Mouse (Mus musculus) heart, embryonic 12.5 days (tissue): Measurements from ENCODE around the gene Ccdc85c. TPM values are rescaled to one million over a fixed set of nuclear protein-coding genes. Genes with fewer than 3 reads are reported as not detected.
A peak's percentile ranks its signal among the peaks of the same experiment; 100 is the strongest.

Experiments used
- ATAC-seq: fragments of 200-750 bp; cut with Nextera tagmentation; 2 replicates; pipeline ENCODE4 v1.8.0; 2017; ENCODE audit warnings: moderate TSS enrichment, moderate library complexity; ENCODE audit not compliant: insufficient number of reproducible peaks, low FRiP score
- H3K27ac ChIP-seq: fragments of 300-500 bp; sonication (generic); 2 replicates; pipeline ENCODE4 v1.5.1; 2016; ENCODE audit warnings: mild to moderate bottlenecking, moderate library complexity; ENCODE audit not compliant: poor library complexity, severe bottlenecking
- H3K27me3 ChIP-seq: fragments of 300-500 bp; sonication (generic); replicated peaks from 2 replicates; pipeline ENCODE4 v1.6.1; 2016; ENCODE audit warnings: mild to moderate bottlenecking, moderate library complexity
- H3K36me3 ChIP-seq: fragments of 300-500 bp; sonication (generic); 2 replicates; pipeline ENCODE4 v1.6.1; 2016; ENCODE audit warnings: mild to moderate bottlenecking, moderate library complexity
- H3K4me1 ChIP-seq: fragments of 300-500 bp; sonication (generic); replicated peaks from 2 replicates; pipeline ENCODE4 v1.6.1; 2016; ENCODE audit warnings: mild to moderate bottlenecking
- H3K4me2 ChIP-seq: fragments of 300-500 bp; sonication (generic); 2 replicates; pipeline ENCODE4 v1.6.1; 2016; ENCODE audit warnings: mild to moderate bottlenecking, moderate library complexity
- H3K4me3 ChIP-seq: fragments of 300-500 bp; sonication (generic); 2 replicates; pipeline ENCODE4 v1.5.1; 2016; ENCODE audit warnings: mild to moderate bottlenecking
- H3K9ac ChIP-seq: fragments of 300-500 bp; sonication (generic); 2 replicates; pipeline ENCODE4 v1.6.1; 2016; ENCODE audit warnings: mild to moderate bottlenecking, moderate library complexity
- H3K9me3 ChIP-seq: fragments of 300-500 bp; sonication (generic); replicated peaks from 2 replicates; pipeline ENCODE4 v1.6.1; 2016; ENCODE audit warnings: mild to moderate bottlenecking, moderate library complexity
- WGBS: fragments of 180-500 bp; shearing (Covaris S2); methylation state at CpG from one replicate; pipeline ENCODE4 v1.1.7; 2016; 5-methylcytosine and 5-hydroxymethylcytosine counted together
- polyA plus RNA-seq: library from polyadenylated mRNA; unstranded; fragments of >200 nt; fragmentation: Nextera tagmentation; extraction: Ambion mirVana; gene quantifications from 2 replicates; pipeline ENCODE4 v1.2.1, GENCODE M21; 2016

The Ccdc85c gene
- polyA plus RNA-seq, 1 experiment from 2014 or later, result 6.0 TPM

DNA sequence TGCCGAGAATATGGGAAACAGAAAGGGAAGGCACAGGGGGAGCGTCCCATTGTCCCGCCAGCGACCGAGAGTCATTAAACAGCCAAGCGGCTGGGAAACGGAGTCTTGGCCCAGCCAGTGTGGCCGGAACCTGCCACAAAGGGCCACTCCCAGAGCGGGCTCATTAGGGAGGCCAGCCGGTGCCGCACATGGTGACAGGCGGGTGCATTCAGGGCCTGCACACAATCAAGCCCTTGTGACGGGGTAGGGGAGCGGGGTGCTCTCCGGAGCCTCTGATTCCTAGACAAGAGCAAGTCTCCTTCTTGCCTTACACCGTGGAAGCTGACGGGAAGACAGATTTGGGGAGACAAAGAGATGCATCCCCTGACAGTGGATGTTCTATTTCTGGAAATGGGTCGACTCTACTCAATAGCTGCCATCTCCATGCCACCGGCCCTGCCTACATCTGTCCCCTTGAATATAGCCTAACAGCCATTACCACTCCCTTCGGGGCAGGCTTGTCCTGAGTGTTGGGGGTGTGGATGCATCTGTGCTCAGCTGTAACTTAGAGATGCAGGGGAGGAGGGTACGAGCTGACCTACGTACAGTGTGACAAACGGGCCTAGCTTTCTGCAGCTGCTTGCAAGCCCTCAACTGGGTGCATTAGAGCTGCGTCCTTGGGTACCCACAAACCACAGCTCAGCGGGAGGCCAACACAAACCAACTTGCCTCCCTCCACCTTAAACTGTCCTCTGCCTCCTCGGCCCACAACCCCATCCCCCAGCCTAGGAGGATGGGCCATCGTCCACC lies 9.2 kb downstream of the Ccdc85c start:
- no peak overlapping the region for H3K27ac ChIP-seq
- ATAC-seq, result no peak
- peak overlapping the region; percentile 36 for H3K4me2 ChIP-seq
- no peak overlapping the region for H3K4me3 ChIP-seq
- 36% methylated on average over 27 of the region's 27 CpGs for WGBS
- no peaks in the 10 kb centered on the region for H3K27me3 ChIP-seq
- H3K36me3 ChIP-seq, result no peaks in the 10 kb centered on the region
- peaks cover 95% of the 10 kb centered on the region for H3K4me1 ChIP-seq
- no peaks in the 10 kb centered on the region for H3K9me3 ChIP-seq
- H3K9ac ChIP-seq, result peak overlapping the region; percentile 12; the same call in 1 of the 2 replicates

DNA sequence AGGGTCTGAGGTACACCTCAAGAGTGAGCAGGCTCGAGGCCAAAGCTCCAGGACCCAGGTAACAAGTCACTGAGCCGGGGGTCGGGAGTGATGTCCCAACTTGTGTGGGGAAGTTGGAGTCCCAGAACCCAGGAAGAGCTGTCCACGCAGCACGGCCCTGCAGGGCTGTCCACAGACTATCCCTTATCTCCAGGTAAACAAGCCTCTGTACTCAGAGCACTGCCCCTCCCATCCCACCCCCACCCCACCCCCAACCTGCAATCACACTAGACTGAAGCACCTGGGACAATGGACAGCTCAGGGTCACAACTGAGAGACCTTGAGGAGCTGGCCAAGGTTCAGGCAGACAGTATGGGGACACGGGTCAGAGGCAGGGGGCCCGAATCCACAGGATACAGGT lies 10.3 kb downstream of the Ccdc85c start:
- no peaks in the 10 kb centered on the region for H3K36me3 ChIP-seq
- peaks cover 91% of the 10 kb centered on the region for H3K4me1 ChIP-seq
- no peaks in the 10 kb centered on the region for H3K9me3 ChIP-seq
- WGBS, result 66% methylated on average over 7 of the region's 7 CpGs
- H3K4me2 ChIP-seq, result no peak overlapping the region
- H3K4me3 ChIP-seq, result no peak overlapping the region
- no peak for ATAC-seq
- peak overlapping the region; percentile 16; the same call in 1 of the 2 replicates for H3K9ac ChIP-seq
- H3K27ac ChIP-seq, result no peak overlapping the region
- no peaks in the 10 kb centered on the region for H3K27me3 ChIP-seq

DNA sequence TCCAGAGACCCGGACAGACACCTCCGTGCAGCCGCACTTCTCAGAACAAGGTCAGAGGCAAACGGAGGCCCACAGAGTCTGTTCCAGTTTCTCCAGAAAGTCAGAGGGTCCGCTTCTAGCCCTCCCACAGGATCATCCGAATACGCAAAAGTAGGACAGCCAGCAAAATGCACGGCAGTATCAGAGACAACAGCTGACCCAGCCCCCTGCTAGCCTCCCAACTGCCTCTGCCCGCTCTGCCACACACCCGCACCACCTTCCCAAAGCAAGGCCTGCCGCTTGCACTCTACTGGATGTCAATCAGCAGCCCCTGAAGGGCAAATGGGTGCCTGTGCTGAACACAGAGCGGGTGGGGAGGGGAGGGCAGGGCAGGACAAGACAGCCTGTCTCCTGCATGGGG lies 14.3 kb downstream of the Ccdc85c start:
- no peak for ATAC-seq
- Histone ChIP-seq H3K4me1 (peaks cover 85% of the 10 kb centered on the region), H3K4me3 (no peak overlapping the region), H3K9me3 (no peaks in the 10 kb centered on the region), H3K9ac (peak overlapping the region; percentile 27; the same call in 1 of the 2 replicates), H3K27me3 (no peaks in the 10 kb centered on the region), H3K36me3 (no peaks in the 10 kb centered on the region), H3K27ac (no peak overlapping the region), H3K4me2 (no peak overlapping the region)
- 69% methylated on average over 12 of the region's 12 CpGs for WGBS

DNA sequence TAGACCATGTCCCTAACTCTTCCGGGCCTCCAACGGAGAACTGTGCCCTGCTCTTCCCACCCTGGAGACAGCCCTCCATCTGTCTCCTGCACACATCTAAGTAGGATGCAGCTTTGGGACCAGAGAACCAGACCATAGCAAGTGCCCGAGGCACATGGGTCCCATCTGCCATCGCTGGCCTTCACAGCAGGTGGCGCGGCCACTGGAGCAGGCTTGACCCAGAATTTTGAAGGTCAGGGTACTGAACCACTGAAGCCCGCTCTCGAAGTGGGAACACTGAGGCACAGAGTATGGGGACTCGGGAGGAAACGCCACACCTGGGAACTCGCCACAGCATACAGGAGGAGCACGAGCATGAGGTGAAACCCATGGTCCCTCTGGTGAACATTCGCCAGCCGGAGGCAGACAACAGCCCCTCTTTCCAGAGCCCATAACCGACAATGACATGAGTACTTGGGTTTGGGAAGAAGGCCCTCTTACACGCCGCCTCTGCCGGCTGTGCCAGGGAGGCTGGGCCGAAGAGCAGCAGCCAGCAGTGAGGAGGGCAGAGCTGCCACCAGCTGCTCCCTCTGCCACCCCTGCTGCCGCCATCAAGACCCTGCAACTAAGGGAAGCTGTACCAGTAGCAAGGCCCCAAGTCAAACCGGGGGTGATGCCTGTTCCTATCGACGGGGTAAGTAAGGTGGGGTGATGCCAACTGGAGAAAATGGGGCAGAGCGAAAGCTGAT lies 15.7 kb downstream of the Ccdc85c start:
- 87% methylated on average over 24 of the region's 24 CpGs for WGBS
- Histone ChIP-seq H3K27ac (no peak overlapping the region), H3K4me1 (peaks cover 84% of the 10 kb centered on the region), H3K4me2 (no peak overlapping the region), H3K9me3 (no peaks in the 10 kb centered on the region), H3K9ac (no peak overlapping the region), H3K36me3 (no peaks in the 10 kb centered on the region), H3K27me3 (no peaks in the 10 kb centered on the region), H3K4me3 (no peak overlapping the region)
- no peak for ATAC-seq

DNA sequence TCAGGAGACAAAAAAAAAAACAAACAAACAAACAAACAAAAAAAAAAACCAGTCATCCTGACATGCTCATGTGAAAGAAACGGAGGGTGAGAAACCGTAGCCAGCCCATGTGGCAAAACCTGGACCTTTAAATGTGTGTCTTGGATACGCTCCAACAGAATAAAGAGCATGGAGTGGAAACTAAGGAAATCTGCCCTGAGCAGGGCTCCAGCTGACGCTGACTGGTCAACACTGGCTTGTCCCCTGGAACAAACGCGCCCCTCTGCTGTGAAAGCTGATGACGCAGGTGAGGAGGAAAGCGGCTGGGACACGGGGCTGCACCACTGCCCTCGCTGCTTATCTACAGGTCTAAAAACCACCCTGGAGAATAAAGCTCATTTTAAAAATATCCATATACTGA lies 18.5 kb downstream of the Ccdc85c start:
- 25% methylated on average over 10 of the region's 10 CpGs for WGBS
- no peaks in the 10 kb centered on the region for H3K27me3 ChIP-seq
- no peaks in the 10 kb centered on the region for H3K36me3 ChIP-seq
- H3K4me2 ChIP-seq, result no peak overlapping the region
- no peaks in the 10 kb centered on the region for H3K9me3 ChIP-seq
- H3K4me1 ChIP-seq, result peaks cover 84% of the 10 kb centered on the region
- no peak overlapping the region for H3K4me3 ChIP-seq
- ATAC-seq, result peak; percentile 58; the same call in 1 of the 2 replicates
- H3K27ac ChIP-seq, result peak overlapping the region; percentile 19; the same call in 1 of the 2 replicates
- H3K9ac ChIP-seq, result no peak overlapping the region

DNA sequence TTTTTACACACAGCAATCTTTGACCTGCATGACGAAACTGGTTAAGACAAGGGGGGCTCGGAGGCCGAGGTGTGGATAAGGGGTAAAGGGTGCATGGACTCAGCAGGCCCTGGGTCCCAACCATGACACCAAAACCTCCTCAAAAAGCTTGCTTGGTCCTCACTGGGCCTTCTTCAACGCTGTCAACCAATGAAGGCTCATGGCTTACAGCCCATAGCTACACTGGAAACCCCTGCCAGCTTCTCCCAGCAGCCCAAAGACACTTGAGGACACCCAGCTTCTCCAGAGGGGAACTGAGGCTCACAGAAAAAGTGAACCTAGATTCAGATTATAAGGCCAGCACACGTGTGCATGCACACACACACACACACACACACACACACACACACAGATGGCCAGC lies 19.3 kb downstream of the Ccdc85c start:
- H3K4me1 ChIP-seq, result peaks cover 84% of the 10 kb centered on the region
- WGBS, result 15% methylated on average over 5 of the region's 5 CpGs
- H3K27me3 ChIP-seq, result no peaks in the 10 kb centered on the region
- no peak overlapping the region for H3K4me3 ChIP-seq
- H3K4me2 ChIP-seq, result peak overlapping the region; percentile 29
- H3K36me3 ChIP-seq, result no peaks in the 10 kb centered on the region
- peak overlapping the region; percentile 49; the same call in 1 of the 2 replicates for H3K9ac ChIP-seq
- no peak for ATAC-seq
- H3K9me3 ChIP-seq, result no peaks in the 10 kb centered on the region
- peak overlapping the region; percentile 61 for H3K27ac ChIP-seq

GRCm38 (mm10) chr12:108255511-108255919 lies 19.7 kb downstream of the Ccdc85c start:
- H3K4me1 ChIP-seq, result peaks cover 82% of the 10 kb centered on the region
- peak overlapping the region; percentile 21 for H3K9ac ChIP-seq
- no peak for ATAC-seq

DNA sequence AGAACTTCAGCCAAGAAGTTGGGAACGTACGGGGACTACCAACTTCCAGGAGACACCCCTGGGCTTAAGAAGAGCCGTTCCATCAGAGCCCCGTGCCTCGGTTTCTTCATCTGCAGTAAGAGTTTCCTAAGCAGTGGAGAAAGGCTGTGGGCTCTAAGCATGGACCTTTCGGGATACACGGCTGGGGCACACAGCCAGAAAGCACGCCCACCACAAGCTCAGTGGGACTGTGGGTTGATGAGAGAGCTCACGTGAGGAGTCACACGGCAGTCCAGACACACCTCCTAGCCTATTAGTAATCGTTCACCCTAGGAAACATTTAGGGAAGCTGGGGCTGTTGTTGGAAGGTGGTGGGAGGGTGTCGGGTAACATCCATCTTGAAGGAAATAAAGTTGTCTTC lies 22.2 kb downstream of the Ccdc85c start:
- H3K4me2 ChIP-seq, result no peak overlapping the region
- ATAC-seq, result no peak
- H3K36me3 ChIP-seq, result no peaks in the 10 kb centered on the region
- H3K9ac ChIP-seq, result no peak overlapping the region
- WGBS, result 65% methylated on average over 12 of the region's 12 CpGs
- H3K4me3 ChIP-seq, result no peak overlapping the region
- H3K9me3 ChIP-seq, result no peaks in the 10 kb centered on the region
- 0 out of 2 replicates have a peak overlapping the region, but pooled peaks have one; percentile 9 for H3K27ac ChIP-seq
- peaks cover 90% of the 10 kb centered on the region for H3K4me1 ChIP-seq
- H3K27me3 ChIP-seq, result no peaks in the 10 kb centered on the region

More at GRCm38 (mm10) chr12:108255511-108255919, 19.7 kb downstream of the Ccdc85c start:
- peak overlapping the region; percentile 29 for H3K4me2 ChIP-seq
- no peak overlapping the region for H3K4me3 ChIP-seq
- H3K27me3 ChIP-seq, result no peaks in the 10 kb centered on the region
- no peaks in the 10 kb centered on the region for H3K9me3 ChIP-seq
- 13% methylated on average over 8 of the region's 8 CpGs for WGBS
- no peaks in the 10 kb centered on the region for H3K36me3 ChIP-seq
- peak overlapping the region; percentile 61 for H3K27ac ChIP-seq

GRCm38 (mm10) chr12:108251825-108252542 lies 23.2 kb downstream of the Ccdc85c start:
- peak overlapping the region; percentile 37 for H3K9ac ChIP-seq
- H3K4me2 ChIP-seq, result no peak overlapping the region
- peaks cover 89% of the 10 kb centered on the region for H3K4me1 ChIP-seq
- no peak for ATAC-seq
- WGBS, result 65% methylated on average over 15 of the region's 15 CpGs
- peak overlapping the region; percentile 64 for H3K27ac ChIP-seq
- no peaks in the 10 kb centered on the region for H3K9me3 ChIP-seq
- H3K36me3 ChIP-seq, result no peaks in the 10 kb centered on the region
- H3K27me3 ChIP-seq, result no peaks in the 10 kb centered on the region
- no peak overlapping the region for H3K4me3 ChIP-seq

GRCm38 (mm10) chr12:108251034-108251792 lies 24.0 kb downstream of the Ccdc85c start:
- Histone ChIP-seq H3K9me3 (no peaks in the 10 kb centered on the region), H3K4me2 (no peak overlapping the region), H3K27ac (no peak overlapping the region), H3K4me3 (no peak overlapping the region), H3K9ac (no peak overlapping the region), H3K36me3 (no peaks in the 10 kb centered on the region), H3K4me1 (peaks cover 89% of the 10 kb centered on the region), H3K27me3 (no peaks in the 10 kb centered on the region)
- WGBS, result 88% methylated on average over 31 of the region's 31 CpGs
- ATAC-seq, result no peak
